Mouse (Mus musculus) bone marrow macrophage, adult 2 months (primary cell): ENCODE data around the gene Pitpnc1.

Experiments used
- CTCF ChIP-seq: IDR thresholded peaks from 2 replicates; pipeline ENCODE4 v1.5.1; 2012; ENCODE audit warnings: low read depth, mild to moderate bottlenecking, low read length, moderate library complexity
- POLR2A ChIP-seq: IDR thresholded peaks from 2 replicates; pipeline ENCODE4 v1.6.1; 2012; ENCODE audit warnings: mild to moderate bottlenecking, low read depth, low read length, borderline replicate concordance

DNA sequence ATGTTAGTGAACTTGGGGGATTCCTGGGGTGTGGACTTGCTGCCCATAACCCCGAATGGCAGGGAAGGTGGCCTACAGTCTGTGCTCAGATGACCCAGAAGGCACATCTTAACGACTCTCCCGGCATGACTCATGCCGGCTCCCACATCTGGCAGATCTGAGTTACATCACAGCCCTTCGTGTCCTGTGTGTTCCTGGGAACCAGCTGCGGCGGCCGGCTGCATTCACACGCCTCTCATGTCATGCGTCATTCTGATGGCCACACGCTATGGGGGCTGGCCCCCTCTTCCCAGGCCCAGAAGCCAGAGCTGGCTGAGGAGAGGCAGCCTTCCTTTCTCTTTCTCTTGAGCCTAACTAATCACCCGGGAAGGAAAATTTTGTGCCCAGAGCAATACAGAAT lies 94.2 kb downstream of the Pitpnc1 start:
- no peak for TF ChIP-seq CTCF
- TF ChIP-seq POLR2A: no peak
